Mouse (Mus musculus) midbrain, embryonic 14.5 days (tissue): ENCODE results near the gene Ly6f. TPM values are rescaled to one million over a fixed set of nuclear protein-coding genes. Genes with fewer than 3 reads are reported as not detected.

Experiments used
- ATAC-seq: fragments of 200-750 bp; cut with Nextera tagmentation; 2 replicates; pipeline ENCODE4 v1.8.0; 2017; ENCODE audit warnings: moderate number of reproducible peaks, moderate library complexity; ENCODE audit not compliant: low FRiP score, low TSS enrichment
- DNase-seq: peaks from one replicate; pipeline ENCODE4 v3.0.0-alpha.2; 2015
- H3K27ac ChIP-seq: fragments of 300-500 bp; sonication (generic); replicated peaks from 2 replicates; pipeline ENCODE4 v1.5.1; 2014; ENCODE audit warnings: mild to moderate bottlenecking, low read depth, low read length, moderate library complexity
- H3K27me3 ChIP-seq: fragments of 300-500 bp; sonication (generic); 2 replicates; pipeline ENCODE4 v1.6.1; 2014; ENCODE audit warnings: low read length, control low read depth, mixed read lengths; ENCODE audit not compliant: control insufficient read depth, insufficient read depth
- H3K36me3 ChIP-seq: fragments of 300-500 bp; sonication (generic); 2 replicates; pipeline ENCODE4 v1.6.1; 2014; ENCODE audit warnings: low read length, control low read depth; ENCODE audit not compliant: control insufficient read depth, insufficient read depth
- H3K4me1 ChIP-seq: fragments of 300-500 bp; sonication (generic); 2 replicates; pipeline ENCODE4 v1.6.1; 2014; ENCODE audit warnings: mild to moderate bottlenecking, antibody characterized with exemption, low read length, control low read depth; ENCODE audit not compliant: control insufficient read depth, insufficient read depth
- H3K4me2 ChIP-seq: fragments of 300-500 bp; sonication (generic); 2 replicates; pipeline ENCODE4 v1.6.1; 2014; ENCODE audit warnings: mild to moderate bottlenecking, low read length, moderate library complexity
- H3K4me3 ChIP-seq: fragments of 300-500 bp; sonication (generic); replicated peaks from 2 replicates; pipeline ENCODE4 v1.5.1; 2014; ENCODE audit warnings: low read depth, low read length
- H3K9ac ChIP-seq: fragments of 300-500 bp; sonication (generic); replicated peaks from 2 replicates; pipeline ENCODE4 v1.6.1; 2014; ENCODE audit warnings: mild to moderate bottlenecking, low read length, moderate library complexity
- H3K9me3 ChIP-seq: fragments of 300-500 bp; sonication (generic); 2 replicates; pipeline ENCODE4 v1.6.1; 2016; ENCODE audit warnings: low read length, control low read depth, mixed read lengths; ENCODE audit not compliant: control insufficient read depth
- WGBS: fragments of 180-500 bp; shearing (Covaris S2); extraction: QIAGEN DNeasy Blood & Tissue Kit; methylation state at CpG from one replicate; pipeline ENCODE4 v1.1.7; 2014; 5-methylcytosine and 5-hydroxymethylcytosine counted together
- polyA plus RNA-seq: library from polyadenylated mRNA; unstranded; fragments of >200 nt; fragmentation: Nextera tagmentation; extraction: Ambion mirVana; gene quantifications from 2 replicates; pipeline ENCODE4 v1.2.1, GENCODE M21; 2014

Ly6f gene
- polyA plus RNA-seq = not detected in 2 replicates

DNA sequence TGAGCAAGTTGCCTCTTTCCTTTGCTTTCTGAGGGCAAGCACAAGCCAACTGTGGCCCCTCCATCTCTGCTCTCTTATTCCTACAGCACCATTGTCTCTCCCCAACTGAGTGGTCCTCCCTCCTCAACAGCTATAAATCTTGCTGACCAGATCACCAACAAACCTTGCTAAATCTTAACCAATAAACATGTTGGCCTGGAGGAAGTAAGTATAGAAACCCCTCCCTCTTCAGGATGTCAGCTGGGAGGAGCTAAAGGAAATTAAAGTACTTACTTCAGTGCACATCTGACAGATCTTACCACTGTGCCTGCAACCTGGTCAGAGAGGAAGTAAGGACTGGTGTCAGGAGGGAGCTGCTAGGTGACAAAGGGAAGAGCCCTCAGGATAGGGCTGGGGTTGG lies at the start of gene Ly6f:
Gene Ly6f, plus strand, starts transcription at position 301 of the 400 bp plus-strand sequence.
- ATAC-seq (no peak), DNase-seq (no peak)
- H3K9ac ChIP-seq = no peak within 1 kb of the TSS
- no peaks in the 10 kb centered on the region for H3K4me1 ChIP-seq
- H3K9me3 ChIP-seq = no peaks in the 10 kb centered on the region
- no peaks in the 10 kb centered on the region for H3K36me3 ChIP-seq
- H3K27me3 ChIP-seq = no peaks in the 10 kb centered on the region
- no peak within 1 kb of the TSS for H3K4me3 ChIP-seq
- no peak within 1 kb of the TSS for H3K27ac ChIP-seq
- H3K4me2 ChIP-seq = no peak within 1 kb of the TSS

GRCm38 (mm10) chr15:75221942-75222341 lies 46.3 kb upstream of the Ly6f start:
- ATAC-seq (no peak), DNase-seq (no peak)
- no peaks in the 10 kb centered on the region for H3K9me3 ChIP-seq
- no peak overlapping the region for H3K27ac ChIP-seq
- no peaks in the 10 kb centered on the region for H3K36me3 ChIP-seq
- no peak overlapping the region for H3K4me3 ChIP-seq
- no peak overlapping the region for H3K4me2 ChIP-seq
- H3K27me3 ChIP-seq = no peaks in the 10 kb centered on the region
- H3K9ac ChIP-seq = no peak overlapping the region
- no peaks in the 10 kb centered on the region for H3K4me1 ChIP-seq

DNA sequence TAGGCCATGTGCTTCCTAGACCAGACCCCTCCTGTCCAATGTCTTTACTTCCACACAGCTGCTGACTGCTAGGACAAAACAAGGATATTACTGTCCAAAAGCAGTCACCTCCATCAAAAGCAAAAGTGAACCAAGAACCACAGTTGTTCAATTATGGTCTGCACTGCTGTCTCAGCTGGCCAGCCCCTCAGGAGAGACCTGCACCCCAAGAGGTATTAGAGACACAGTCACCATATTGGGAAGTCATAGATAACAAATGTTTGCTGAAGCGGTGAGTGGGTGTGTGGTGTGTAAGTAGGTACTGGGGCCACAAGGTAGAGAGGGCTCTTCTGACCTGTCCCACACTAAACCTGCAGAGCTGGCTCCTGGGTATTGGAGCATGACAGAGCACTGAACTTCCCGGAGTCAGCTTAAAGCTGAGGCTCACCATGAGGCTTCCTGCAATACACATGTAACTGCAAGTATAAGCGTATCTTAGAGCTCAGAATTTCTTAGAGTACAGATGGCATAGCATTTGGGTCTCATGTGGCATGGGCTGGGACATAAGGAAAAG lies 30.4 kb upstream of the Ly6f start:
- WGBS = 83% methylated on average over 3 of the region's 3 CpGs
- no peaks in the 10 kb centered on the region for H3K9me3 ChIP-seq
- no peak for ATAC-seq

DNA sequence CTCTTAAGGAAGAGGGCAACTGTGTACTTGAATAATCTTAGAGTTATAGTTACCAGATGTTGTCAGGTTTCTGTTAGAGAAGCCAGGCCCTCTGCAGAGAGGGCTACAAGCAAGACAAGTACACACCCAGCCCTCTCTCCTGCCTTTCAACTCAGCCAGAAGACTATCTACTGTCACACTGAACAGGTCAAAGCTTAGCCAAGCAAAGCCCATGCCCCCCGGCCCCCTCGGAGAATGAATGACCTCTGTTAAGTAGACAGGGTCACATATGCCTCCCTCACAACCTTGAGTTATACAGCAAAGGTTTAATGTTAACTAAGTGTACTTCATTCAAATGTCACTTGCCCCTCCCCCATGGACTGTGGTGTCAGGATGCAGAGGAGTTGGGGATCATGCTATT lies 27.7 kb upstream of the Ly6f start:
- no peak for ATAC-seq
- H3K36me3 ChIP-seq = no peaks in the 10 kb centered on the region
- WGBS = 86% methylated on average over 2 of the region's 2 CpGs

More for the DNA sequence above, 30.4 kb upstream of the Ly6f start:
- Histone ChIP-seq H3K36me3 (no peaks in the 10 kb centered on the region), H3K4me2 (no peak overlapping the region), H3K27me3 (no peaks in the 10 kb centered on the region), H3K27ac (no peak overlapping the region), H3K4me3 (no peak overlapping the region), H3K9ac (no peak overlapping the region), H3K4me1 (no peaks in the 10 kb centered on the region)
- no peak for DNase-seq

DNA sequence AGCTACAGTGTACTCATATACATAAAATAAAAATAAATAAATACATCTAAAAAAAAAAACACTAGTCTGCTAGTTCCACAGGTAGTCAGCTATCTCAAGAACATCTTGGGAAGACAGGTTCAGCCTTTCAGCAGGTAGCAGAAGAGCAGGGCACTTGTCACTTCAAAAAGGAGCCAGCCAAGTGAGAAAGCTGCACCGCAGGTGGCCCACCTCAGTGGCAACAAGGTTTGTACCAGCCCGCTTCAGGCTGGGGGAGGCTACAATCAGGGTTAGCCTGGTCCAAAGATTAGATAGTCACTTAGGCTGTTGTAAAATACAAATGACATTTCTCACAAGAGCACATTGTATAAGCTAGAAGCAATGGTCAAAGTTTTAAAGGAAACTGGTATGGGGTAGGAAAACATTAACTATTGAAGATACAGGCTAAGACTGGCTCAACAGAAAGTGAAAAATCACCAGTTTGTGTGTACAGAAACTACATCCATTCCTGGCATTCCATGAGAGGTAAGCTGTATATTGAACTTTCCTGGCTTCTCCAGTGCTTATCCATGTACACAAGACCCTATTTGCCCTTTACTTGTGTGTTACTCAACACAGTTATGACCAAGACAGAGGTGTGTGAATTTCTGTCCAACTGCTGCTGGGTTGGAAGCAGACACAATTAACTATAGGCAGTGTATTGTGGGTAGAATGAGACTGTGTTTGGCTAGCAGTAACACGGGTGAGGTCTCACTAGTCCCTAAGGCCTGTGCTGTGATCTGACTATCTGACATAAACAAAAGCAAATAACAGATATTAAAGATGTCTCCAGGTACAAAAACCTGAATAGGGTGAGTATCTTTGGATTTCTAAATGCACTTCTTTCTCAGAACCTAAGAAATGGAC lies 25.2 kb upstream of the Ly6f start:
- no peaks in the 10 kb centered on the region for H3K27me3 ChIP-seq
- H3K9me3 ChIP-seq = no peaks in the 10 kb centered on the region
- H3K27ac ChIP-seq = no peak overlapping the region
- no peak overlapping the region for H3K4me2 ChIP-seq
- no peaks in the 10 kb centered on the region for H3K4me1 ChIP-seq
- no peak overlapping the region for H3K4me3 ChIP-seq
- ATAC-seq = no peak
- 81% methylated on average over 3 of the region's 3 CpGs for WGBS
- no peak overlapping the region for H3K9ac ChIP-seq
- DNase-seq = no peak
- no peaks in the 10 kb centered on the region for H3K36me3 ChIP-seq

More for the DNA sequence above, 27.7 kb upstream of the Ly6f start:
- Histone ChIP-seq H3K9ac (no peak overlapping the region), H3K27me3 (no peaks in the 10 kb centered on the region), H3K4me1 (no peaks in the 10 kb centered on the region), H3K4me3 (no peak overlapping the region), H3K4me2 (no peak overlapping the region), H3K27ac (no peak overlapping the region), H3K9me3 (no peaks in the 10 kb centered on the region)
- DNase-seq = no peak

GRCm38 (mm10) chr15:75254671-75255070 lies 13.6 kb upstream of the Ly6f start:
- H3K9ac ChIP-seq = no peak overlapping the region
- no peaks in the 10 kb centered on the region for H3K36me3 ChIP-seq
- DNase-seq = no peak
- H3K27me3 ChIP-seq = no peaks in the 10 kb centered on the region
- 92% methylated on average over 3 of the region's 3 CpGs for WGBS
- ATAC-seq = no peak
- no peak overlapping the region for H3K4me2 ChIP-seq
- no peak overlapping the region for H3K27ac ChIP-seq
- H3K4me3 ChIP-seq = no peak overlapping the region
- H3K4me1 ChIP-seq = no peaks in the 10 kb centered on the region
- H3K9me3 ChIP-seq = no peaks in the 10 kb centered on the region

DNA sequence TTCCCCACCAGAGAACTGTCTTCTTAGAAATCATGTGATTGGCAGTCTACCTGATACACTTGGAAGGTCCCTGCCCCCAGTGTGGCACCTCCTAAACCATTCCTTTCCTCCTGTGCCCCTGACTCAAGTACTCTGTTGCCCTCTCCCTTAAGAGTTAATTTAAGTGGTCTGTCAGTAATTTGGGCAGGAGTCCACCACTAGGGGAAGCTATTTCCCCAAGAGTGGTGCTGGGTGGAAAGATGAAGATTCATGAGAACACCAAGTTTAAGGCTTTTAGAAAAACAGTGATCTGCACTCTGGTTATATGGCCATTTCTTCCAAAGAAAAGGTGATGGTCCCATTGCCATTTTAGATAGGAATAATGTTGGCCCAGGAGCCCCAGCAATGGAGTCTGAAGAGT lies 2.4 kb upstream of the Ly6f start:
- no peak overlapping the region for H3K9ac ChIP-seq
- no peaks in the 10 kb centered on the region for H3K36me3 ChIP-seq
- no peak overlapping the region for H3K27ac ChIP-seq
- no peaks in the 10 kb centered on the region for H3K9me3 ChIP-seq
- H3K4me3 ChIP-seq = no peak overlapping the region
- H3K4me1 ChIP-seq = no peaks in the 10 kb centered on the region
- no peak overlapping the region for H3K4me2 ChIP-seq
- no peak for ATAC-seq
- no peak for DNase-seq
- no peaks in the 10 kb centered on the region for H3K27me3 ChIP-seq

- no peak for ATAC-seq
- WGBS = 61% methylated on average over 1 of the region's 1 CpGs
- Histone ChIP-seq H3K27me3 (no peaks in the 10 kb centered on the region), H3K27ac (no peak overlapping the region), H3K9me3 (no peaks in the 10 kb centered on the region), H3K4me1 (no peaks in the 10 kb centered on the region), H3K36me3 (no peaks in the 10 kb centered on the region), H3K9ac (no peak overlapping the region), H3K4me2 (no peak overlapping the region), H3K4me3 (no peak overlapping the region)
- no peak for DNase-seq
Observed at GRCm38 (mm10) chr15:75266626-75267025, 1.6 kb upstream of the Ly6f start.
